Comparison of ENCODE assay signal across 16 mouse cellular contexts in genomic region chr11:32568060-32568459, GRCm38 (mm10). TPM values are rescaled to one million over a fixed set of nuclear protein-coding genes. Genes with fewer than 3 reads are reported as not detected.
"Had no signal": no experiment of that assay in that cellular context is flagged by ENCODE, and none has a peak within 500 bp of the region (broad histone marks: within the 10 kb centered on the region; RNA-seq: fewer than 3 reads in every experiment).

No protein-coding gene starts in this region.

- ATAC-seq: liver, postnatal 0 days; midbrain, embryonic 13.5 days; midbrain, embryonic 15.5 days had no signal

- H3K27ac ChIP-seq: liver, embryonic 15.5 days; macrophage; midbrain, embryonic 13.5 days; midbrain, embryonic 15.5 days; neural tube, embryonic 12.5 days had no signal

- H3K36me3 ChIP-seq: liver, embryonic 15.5 days; lung, embryonic 15.5 days; midbrain, embryonic 13.5 days; midbrain, embryonic 15.5 days; neural tube, embryonic 12.5 days had no signal

- H3K4me1 ChIP-seq: midbrain, embryonic 15.5 days had no signal

- H3K27me3 ChIP-seq: liver, embryonic 15.5 days; lung, embryonic 15.5 days; megakaryocyte, embryonic 14.5 days; midbrain, embryonic 13.5 days; midbrain, embryonic 15.5 days; neural tube, embryonic 12.5 days had no signal

- H3K9ac ChIP-seq: liver, embryonic 15.5 days; liver, postnatal 0 days; lung, embryonic 15.5 days; midbrain, embryonic 13.5 days; midbrain, embryonic 15.5 days; neural tube, embryonic 12.5 days had no signal

- H3K4me3 ChIP-seq: liver, embryonic 15.5 days; lung, embryonic 15.5 days; megakaryocyte, embryonic 14.5 days; midbrain, embryonic 13.5 days; midbrain, embryonic 15.5 days; neural tube, embryonic 12.5 days had no signal

- H3K9me3 ChIP-seq: liver, embryonic 15.5 days; lung, embryonic 15.5 days; megakaryocyte, embryonic 14.5 days; midbrain, embryonic 15.5 days; neural tube, embryonic 12.5 days had no signal

- H3K4me2 ChIP-seq: liver, embryonic 15.5 days; lung, embryonic 15.5 days; midbrain, embryonic 11.5 days; midbrain, embryonic 13.5 days; midbrain, embryonic 15.5 days; neural tube, embryonic 12.5 days had no signal

- DNase-seq: liver, postnatal 0 days; lung, adult 2 months; lung, postnatal 10 days; right cerebral cortex, postnatal 14 days; thymus, adult 18-20 months; thymus, postnatal 36 days had no signal

RNA-seq across cellular contexts. Expression of gene Efcab9, which starts 36.2 kb away (rescaled TPM):
- total RNA-seq: midbrain, postnatal 0 days had no signal
- polyA plus RNA-seq: lung, adult 2 months; macrophage; midbrain, embryonic 15.5 days; midbrain, postnatal 0 days; neural tube, embryonic 14.5 days had no signal
